Mouse (Mus musculus) ES-CJ7 (cell line): Measurements from ENCODE around the gene Map4k4.

Source experiments
- DNase-seq: peaks from one replicate; pipeline ENCODE4 v3.0.0; 2011; ENCODE audit warnings: low read depth, low spot score

The Map4k4 gene

DNA sequence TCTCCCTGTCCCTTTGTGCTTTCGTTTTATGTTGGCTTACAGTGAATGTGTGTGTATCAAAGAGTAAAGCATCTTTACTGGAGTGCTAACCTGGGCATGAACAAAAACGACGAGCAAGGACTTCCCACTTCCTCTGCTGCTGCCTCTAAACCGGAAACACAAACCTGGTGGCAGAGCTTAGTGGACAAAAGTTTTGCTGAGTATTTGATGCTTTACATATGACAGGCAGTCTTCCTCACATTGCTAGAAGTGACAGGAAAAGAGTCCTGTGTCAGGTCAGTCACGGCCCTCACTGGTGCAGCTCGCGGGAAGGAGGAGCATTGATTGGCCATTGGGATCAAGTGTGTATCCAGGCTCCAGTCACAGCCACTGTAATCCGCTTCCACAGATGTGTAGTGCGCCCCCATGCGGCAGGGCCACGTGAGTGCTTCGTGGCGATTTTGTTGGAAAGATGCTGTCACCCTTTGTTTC lies 35.7 kb downstream of the Map4k4 start:
- DNase-seq: peak; percentile 97

DNA sequence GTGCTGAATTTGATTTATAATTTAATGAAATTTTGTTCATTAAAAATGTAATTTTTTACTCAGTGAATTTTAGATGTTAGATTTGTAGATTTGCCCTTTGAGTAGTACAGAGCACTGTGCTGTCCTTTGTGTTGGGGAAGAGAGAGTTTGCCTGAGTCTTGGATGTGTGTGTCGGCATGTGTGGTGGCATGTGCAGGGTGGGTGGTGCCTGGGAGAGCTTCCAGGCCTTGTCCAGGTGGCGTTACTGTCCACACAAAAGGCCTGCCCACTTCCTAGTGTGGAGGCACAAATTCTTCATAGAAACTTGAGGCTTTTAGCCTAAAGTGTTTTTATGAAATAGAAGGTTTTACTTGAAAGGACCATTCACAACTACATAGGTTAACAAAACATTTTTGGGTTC lies 36.2 kb downstream of the Map4k4 start:
- DNase-seq: no peak

DNA sequence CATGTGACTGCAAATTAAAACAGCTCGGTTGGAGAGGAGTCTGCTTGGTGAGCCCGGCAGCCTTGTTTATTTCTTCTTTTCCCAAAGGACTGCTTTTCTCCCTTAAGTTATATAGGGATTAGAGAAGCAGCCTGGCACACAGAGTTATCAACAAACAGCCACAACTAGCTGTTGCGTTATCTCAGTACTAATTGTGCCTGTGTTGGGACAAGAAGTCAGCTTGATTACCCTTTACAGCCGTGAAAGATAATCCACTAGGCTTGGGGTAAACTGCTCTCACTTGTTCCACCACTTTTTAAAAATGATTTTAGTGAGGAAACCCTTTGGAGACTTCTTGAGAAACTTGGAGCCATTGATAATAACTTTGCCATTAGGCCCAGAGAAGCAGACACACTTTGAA lies 36.9 kb downstream of the Map4k4 start:
- DNase-seq: no peak

- no peak for DNase-seq
These were observed 38.7 kb downstream of the Map4k4 start for GRCm38 (mm10) chr1:39939401-39939800.

GRCm38 (mm10) chr1:39940342-39940741 lies 39.6 kb downstream of the Map4k4 start:
- no peak for DNase-seq

GRCm38 (mm10) chr1:39941237-39942179 lies 40.8 kb downstream of the Map4k4 start:
- DNase-seq: no peak

DNA sequence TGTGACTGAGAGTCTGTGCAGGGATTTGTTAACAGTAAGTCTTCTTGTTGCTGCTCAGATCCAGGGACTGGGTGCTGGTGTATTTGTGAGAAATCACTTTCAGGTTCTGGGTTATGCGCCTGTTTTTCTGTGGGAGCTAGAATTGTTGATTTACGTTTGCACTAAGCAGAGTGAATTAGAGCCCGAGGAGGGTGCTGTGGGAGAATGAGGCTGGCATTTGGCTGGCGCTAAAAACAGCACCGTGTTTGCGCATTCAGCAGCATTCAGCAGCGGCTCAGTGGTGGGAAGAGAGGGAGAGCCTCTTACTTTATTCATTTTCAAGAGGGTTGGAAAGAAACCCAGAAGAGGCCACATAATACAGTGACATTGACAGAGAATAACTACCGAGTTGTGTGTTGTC lies 42.2 kb downstream of the Map4k4 start:
- DNase-seq: no peak

- DNase-seq: no peak
These were observed 43.7 kb downstream of the Map4k4 start for GRCm38 (mm10) chr1:39944306-39944971.

GRCm38 (mm10) chr1:39944972-39945323 lies 44.2 kb downstream of the Map4k4 start:
- peak; percentile 53 for DNase-seq

GRCm38 (mm10) chr1:39946391-39946790 lies 45.7 kb downstream of the Map4k4 start:
- DNase-seq: no peak

- no peak for DNase-seq
These were observed 46.5 kb downstream of the Map4k4 start for GRCm38 (mm10) chr1:39947179-39947578.

- DNase-seq: no peak
These were observed 47.1 kb downstream of the Map4k4 start for GRCm38 (mm10) chr1:39947701-39948359.

- peak; percentile 34 for DNase-seq
These were observed 48.5 kb downstream of the Map4k4 start for GRCm38 (mm10) chr1:39949205-39949604.

GRCm38 (mm10) chr1:39949790-39950462 lies 49.2 kb downstream of the Map4k4 start:
- peak; percentile 84 for DNase-seq

DNA sequence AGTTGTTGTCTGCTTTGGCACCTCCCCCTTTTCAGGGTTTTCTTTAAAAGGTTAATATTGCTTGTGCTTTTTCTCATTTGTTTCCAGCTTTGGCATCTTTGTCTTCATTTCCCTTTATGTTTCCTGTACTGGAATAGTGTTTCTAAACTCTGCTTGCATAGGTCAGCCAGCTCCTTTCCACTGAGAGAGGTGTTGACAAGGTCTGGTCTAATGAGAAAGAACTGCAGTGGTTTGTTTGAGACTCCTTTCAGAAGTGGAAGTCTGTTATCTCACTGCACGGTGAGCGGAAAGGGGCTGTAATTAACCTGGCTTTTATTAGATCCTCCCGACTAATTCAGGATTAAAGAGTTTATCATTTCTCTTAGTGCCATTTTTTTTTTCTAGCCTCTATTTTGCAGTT lies 49.9 kb downstream of the Map4k4 start:
- DNase-seq: no peak

- no peak for DNase-seq
These were observed 53.9 kb downstream of the Map4k4 start for GRCm38 (mm10) chr1:39954652-39955051.

DNA sequence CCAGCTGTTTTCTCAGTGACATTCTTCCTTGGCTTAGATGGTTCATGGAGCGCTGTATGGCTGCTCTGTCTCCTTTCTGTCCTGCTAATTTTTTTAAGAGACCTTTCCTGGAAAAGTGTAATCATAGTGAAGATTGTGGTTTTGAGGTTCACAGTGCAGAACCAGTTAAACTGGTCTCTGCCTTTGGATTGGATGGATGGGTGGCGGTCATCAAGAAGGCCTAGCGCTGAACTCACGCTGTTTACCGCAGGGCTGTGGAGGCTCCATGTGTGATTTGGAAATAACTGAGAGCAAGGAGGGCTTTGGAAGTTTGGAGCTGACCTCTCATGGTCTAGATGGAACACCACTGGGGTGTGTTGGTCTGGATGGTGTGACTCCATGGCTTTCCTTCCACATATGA lies 56.0 kb downstream of the Map4k4 start:
- no peak for DNase-seq

- DNase-seq: no peak
These were observed 57.3 kb downstream of the Map4k4 start for GRCm38 (mm10) chr1:39957981-39958380.

DNA sequence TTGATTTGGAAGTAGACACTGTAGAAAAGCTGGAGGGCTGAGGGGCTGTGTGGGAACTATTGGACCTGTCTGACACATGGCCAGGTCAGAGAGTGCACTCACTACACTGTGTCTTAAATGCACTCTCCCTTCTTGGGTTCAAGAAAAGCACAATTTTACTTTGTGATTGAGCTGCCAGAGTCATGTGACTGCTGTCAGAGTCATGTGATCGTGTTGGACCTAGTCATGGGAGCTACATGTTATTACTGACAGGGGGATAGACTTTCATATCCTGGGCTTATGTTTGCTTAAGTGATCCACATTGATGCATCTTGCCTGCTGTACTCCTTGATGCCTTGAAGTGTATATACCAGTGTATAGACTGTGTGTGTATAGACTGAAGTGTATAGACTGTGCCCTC lies 59.9 kb downstream of the Map4k4 start:
- DNase-seq: no peak

DNA sequence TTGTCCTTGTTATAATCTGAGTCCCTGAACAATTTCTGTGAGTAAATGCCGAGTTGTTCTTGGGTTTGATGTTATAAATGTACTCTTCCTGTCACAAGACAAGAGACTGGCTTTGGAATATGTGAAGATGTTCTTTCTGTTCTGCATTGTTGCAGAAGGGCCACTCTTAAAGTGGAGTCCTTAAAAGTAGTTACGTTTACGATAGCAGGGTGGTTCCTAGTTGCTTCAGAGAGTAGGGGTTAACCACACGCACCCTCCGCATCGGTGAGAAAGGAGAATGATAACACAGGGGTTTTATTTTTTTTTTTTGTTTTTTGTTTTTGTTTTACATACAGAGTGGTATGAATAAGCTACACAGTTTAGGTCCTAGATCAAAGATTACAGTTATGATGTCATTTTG lies 60.4 kb downstream of the Map4k4 start:
- DNase-seq: no peak

DNA sequence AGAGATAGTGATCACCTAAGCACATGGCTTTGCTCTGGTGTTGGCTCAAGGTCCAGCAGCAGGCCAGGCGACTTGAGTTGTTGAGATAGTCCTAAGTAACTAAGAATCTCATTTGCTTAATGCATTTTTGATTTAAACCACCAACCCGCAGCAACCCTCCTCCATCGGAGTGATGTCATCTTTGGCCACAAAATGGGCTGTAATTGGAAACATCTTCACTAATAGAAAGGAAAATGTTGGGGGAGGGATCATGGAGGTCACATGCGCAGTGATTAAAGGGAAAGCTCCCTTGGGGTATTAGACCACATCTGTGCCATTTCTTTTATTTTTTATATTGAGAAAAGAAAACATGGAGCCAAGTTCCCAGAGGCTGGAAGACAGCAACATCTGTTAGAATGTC lies 61.6 kb downstream of the Map4k4 start:
- no peak for DNase-seq

GRCm38 (mm10) chr1:39962840-39963239 lies 62.1 kb downstream of the Map4k4 start:
- no peak for DNase-seq
